Mouse (Mus musculus): ENCODE data around the gene Phxr2. TPM values are rescaled to one million over a fixed set of nuclear protein-coding genes. Genes with fewer than 3 reads are reported as not detected.
A peak's percentile ranks its signal among the peaks of the same experiment; 100 is the strongest.

The Phxr2 gene
- polyA plus RNA-seq, 1 experiment from 2014 or later, result 0.18 TPM

GRCm38 (mm10) chr10:99115471-99116236, 10.5 kb downstream of the Phxr2 start:
- Histone ChIP-seq H3K4me2 (peak overlapping the region; percentile 36), H3K36me3 (no peaks in the 10 kb centered on the region), H3K27ac (no peak overlapping the region), H3K9me3 (no peaks in the 10 kb centered on the region), H3K9ac (replicated peaks) (peak overlapping the region; percentile 14; the same call in 1 of the 2 replicates), H3K4me3 (replicated peaks) (no peak overlapping the region), H3K27me3 (no peaks in the 10 kb centered on the region), H3K4me1 (replicated peaks) (peaks cover 44% of the 10 kb centered on the region)
- 19% methylated on average over 18 of the region's 18 CpGs for WGBS
- no peak for ATAC-seq (ENCODE audit: insufficient number of reproducible peaks, insufficient read depth, low FRiP score, low TSS enrichment, low read depth)

GRCm38 (mm10) chr10:99114295-99114694, 11.8 kb downstream of the Phxr2 start:
- H3K4me3 ChIP-seq (replicated peaks), result no peak overlapping the region
- peaks cover 39% of the 10 kb centered on the region for H3K4me1 ChIP-seq (replicated peaks)
- peaks cover 11% of the 10 kb centered on the region for H3K36me3 ChIP-seq
- no peak overlapping the region for H3K4me2 ChIP-seq
- no peak for ATAC-seq (ENCODE audit: insufficient number of reproducible peaks, insufficient read depth, low FRiP score, low TSS enrichment, low read depth)
- WGBS, result 64% methylated on average over 8 of the region's 8 CpGs
- H3K9ac ChIP-seq (replicated peaks), result no peak overlapping the region
- H3K9me3 ChIP-seq, result no peaks in the 10 kb centered on the region
- no peak overlapping the region for H3K27ac ChIP-seq
- H3K27me3 ChIP-seq, result no peaks in the 10 kb centered on the region

GRCm38 (mm10) chr10:99113533-99113932, 12.6 kb downstream of the Phxr2 start:
- Histone ChIP-seq H3K27me3 (no peaks in the 10 kb centered on the region), H3K9ac (replicated peaks) (no peak overlapping the region), H3K27ac (no peak overlapping the region), H3K4me2 (no peak overlapping the region), H3K4me1 (replicated peaks) (peaks cover 38% of the 10 kb centered on the region), H3K4me3 (replicated peaks) (no peak overlapping the region), H3K36me3 (peaks cover 16% of the 10 kb centered on the region), H3K9me3 (no peaks in the 10 kb centered on the region)
- 32% methylated on average over 3 of the region's 3 CpGs for WGBS
- no peak for ATAC-seq (ENCODE audit: insufficient number of reproducible peaks, insufficient read depth, low FRiP score, low TSS enrichment, low read depth)

- WGBS, result 39% methylated on average over 12 of the region's 12 CpGs
- no peak for ATAC-seq (ENCODE audit: insufficient number of reproducible peaks, insufficient read depth, low FRiP score, low TSS enrichment, low read depth)
- H3K9me3 ChIP-seq, result no peaks in the 10 kb centered on the region
- peak overlapping the region; percentile 98 for H3K4me3 ChIP-seq (replicated peaks)
- H3K36me3 ChIP-seq, result peaks cover 16% of the 10 kb centered on the region
- peak overlapping the region; percentile 91 for H3K4me2 ChIP-seq
- H3K4me1 ChIP-seq (replicated peaks), result peaks cover 15% of the 10 kb centered on the region
- no peaks in the 10 kb centered on the region for H3K27me3 ChIP-seq
- H3K9ac ChIP-seq (replicated peaks), result peak overlapping the region; percentile 89
- peak overlapping the region; percentile 91; the same call in 1 of the 2 replicates for H3K27ac ChIP-seq
Measured at GRCm38 (mm10) chr10:99108431-99108982, 17.6 kb downstream of the Phxr2 start.

GRCm38 (mm10) chr10:99107964-99108363, 18.2 kb downstream of the Phxr2 start, which contains the start of gene Galnt4:
Gene Galnt4 (plus strand): TSS chr10:99108159.
- H3K27ac ChIP-seq, result peak within 1 kb of the TSS; percentile 91
- peak within 1 kb of the TSS; percentile 89 for H3K9ac ChIP-seq (replicated peaks)
- WGBS, result under 1% methylated on average over 22 of the region's 22 CpGs
- H3K9me3 ChIP-seq, result no peaks in the 10 kb centered on the region
- H3K4me3 ChIP-seq (replicated peaks), result peak within 1 kb of the TSS; percentile 98
- peaks cover 16% of the 10 kb centered on the region for H3K36me3 ChIP-seq
- no peaks in the 10 kb centered on the region for H3K27me3 ChIP-seq
- H3K4me2 ChIP-seq, result peak within 1 kb of the TSS; percentile 91
- H3K4me1 ChIP-seq (replicated peaks), result peaks cover 15% of the 10 kb centered on the region
- ATAC-seq (ENCODE audit: insufficient number of reproducible peaks, insufficient read depth, low FRiP score, low TSS enrichment, low read depth), result peak; percentile 85

GRCm38 (mm10) chr10:99106703-99107631, 19.2 kb downstream of the Phxr2 start, which contains the start of gene Poc1b:
Gene Poc1b (plus strand): TSS chr10:99107036.
- ATAC-seq (ENCODE audit: insufficient number of reproducible peaks, insufficient read depth, low FRiP score, low TSS enrichment, low read depth), result peak; percentile 92
- H3K36me3 ChIP-seq, result peaks cover 16% of the 10 kb centered on the region
- H3K4me3 ChIP-seq (replicated peaks), result peak within 1 kb of the TSS; percentile 98
- under 1% methylated on average over 106 of the region's 106 CpGs for WGBS
- H3K9me3 ChIP-seq, result no peaks in the 10 kb centered on the region
- peaks cover 15% of the 10 kb centered on the region for H3K4me1 ChIP-seq (replicated peaks)
- H3K27me3 ChIP-seq, result no peaks in the 10 kb centered on the region
- peak within 1 kb of the TSS; percentile 89 for H3K9ac ChIP-seq (replicated peaks)
- peak within 1 kb of the TSS; percentile 91 for H3K4me2 ChIP-seq
- peak within 1 kb of the TSS; percentile 91 for H3K27ac ChIP-seq

- H3K9me3 ChIP-seq, result no peaks in the 10 kb centered on the region
- no peak overlapping the region for H3K27ac ChIP-seq
- peaks cover 16% of the 10 kb centered on the region for H3K36me3 ChIP-seq
- peak overlapping the region; percentile 98 for H3K4me3 ChIP-seq (replicated peaks)
- 32% methylated on average over 8 of the region's 8 CpGs for WGBS
- ATAC-seq (ENCODE audit: insufficient number of reproducible peaks, insufficient read depth, low FRiP score, low TSS enrichment, low read depth), result no peak
- H3K9ac ChIP-seq (replicated peaks), result peak overlapping the region; percentile 89; the same call in 1 of the 2 replicates
- H3K27me3 ChIP-seq, result no peaks in the 10 kb centered on the region
- peaks cover 15% of the 10 kb centered on the region for H3K4me1 ChIP-seq (replicated peaks)
- H3K4me2 ChIP-seq, result peak overlapping the region; percentile 91
Measured at GRCm38 (mm10) chr10:99106311-99106702, 19.8 kb downstream of the Phxr2 start.

GRCm38 (mm10) chr10:99105522-99105921, 20.6 kb downstream of the Phxr2 start:
- H3K4me2 ChIP-seq, result peak overlapping the region; percentile 91; the same call in 1 of the 2 replicates

GRCm38 (mm10) chr10:99097374-99097773, 28.8 kb downstream of the Phxr2 start:
- no peak for ATAC-seq (ENCODE audit: insufficient number of reproducible peaks, insufficient read depth, low FRiP score, low TSS enrichment, low read depth)
- Histone ChIP-seq H3K27me3 (no peaks in the 10 kb centered on the region), H3K4me2 (no peak overlapping the region), H3K4me1 (replicated peaks) (no peaks in the 10 kb centered on the region), H3K4me3 (replicated peaks) (no peak overlapping the region), H3K9ac (replicated peaks) (no peak overlapping the region), H3K9me3 (no peaks in the 10 kb centered on the region), H3K36me3 (no peaks in the 10 kb centered on the region), H3K27ac (no peak overlapping the region)
- 75% methylated on average over 10 of the region's 10 CpGs for WGBS

More at GRCm38 (mm10) chr10:99105522-99105921, 20.6 kb downstream of the Phxr2 start:
- peaks cover 16% of the 10 kb centered on the region for H3K36me3 ChIP-seq
- ATAC-seq (ENCODE audit: insufficient number of reproducible peaks, insufficient read depth, low FRiP score, low TSS enrichment, low read depth), result no peak
- H3K27me3 ChIP-seq, result no peaks in the 10 kb centered on the region
- no peaks in the 10 kb centered on the region for H3K9me3 ChIP-seq
- 79% methylated on average over 3 of the region's 3 CpGs for whole genome bisulfite sequencing
- no peak overlapping the region for H3K27ac ChIP-seq
- H3K9ac ChIP-seq (replicated peaks), result no peak overlapping the region
- H3K4me3 ChIP-seq (replicated peaks), result peak overlapping the region; percentile 98; the same call in 1 of the 2 replicates
- H3K4me1 ChIP-seq (replicated peaks), result peaks cover 15% of the 10 kb centered on the region

- H3K27ac ChIP-seq, result no peak overlapping the region
- 79% methylated on average over 2 of the region's 2 CpGs for whole genome bisulfite sequencing
- no peak for ATAC-seq (ENCODE audit: insufficient number of reproducible peaks, insufficient read depth, low FRiP score, low TSS enrichment, low read depth)
- no peak overlapping the region for H3K4me2 ChIP-seq
- H3K4me1 ChIP-seq (replicated peaks), result no peaks in the 10 kb centered on the region
- H3K9me3 ChIP-seq, result no peaks in the 10 kb centered on the region
- no peak overlapping the region for H3K4me3 ChIP-seq (replicated peaks)
- no peak overlapping the region for H3K9ac ChIP-seq (replicated peaks)
- no peaks in the 10 kb centered on the region for H3K27me3 ChIP-seq
- H3K36me3 ChIP-seq, result no peaks in the 10 kb centered on the region
Measured at GRCm38 (mm10) chr10:99095114-99095513, 31.0 kb downstream of the Phxr2 start.

GRCm38 (mm10) chr10:99093364-99093763, 32.8 kb downstream of the Phxr2 start:
- ATAC-seq (ENCODE audit: insufficient number of reproducible peaks, insufficient read depth, low FRiP score, low TSS enrichment, low read depth), result no peak
- 82% methylated on average over 2 of the region's 2 CpGs for WGBS

More at GRCm38 (mm10) chr10:99093364-99093763, 32.8 kb downstream of the Phxr2 start:
- Histone ChIP-seq H3K27me3 (no peaks in the 10 kb centered on the region), H3K4me2 (no peak overlapping the region), H3K9ac (replicated peaks) (no peak overlapping the region), H3K9me3 (no peaks in the 10 kb centered on the region), H3K27ac (no peak overlapping the region), H3K4me1 (replicated peaks) (no peaks in the 10 kb centered on the region), H3K36me3 (no peaks in the 10 kb centered on the region), H3K4me3 (replicated peaks) (no peak overlapping the region)

Measured in limb, embryonic 12.5 days (tissue).